Mouse (Mus musculus) CD4-positive, CD25-positive, alpha-beta regulatory T cell, adult 4 months (primary cell): ENCODE measurements around the gene Slc6a2. TPM values are rescaled to one million over a fixed set of nuclear protein-coding genes. Genes with fewer than 3 reads are reported as not detected.

ENCODE experiments used
- ATAC-seq: one replicate; pipeline ENCODE4 v1.8.0; 2017
- polyA plus RNA-seq, 2 experiments: library from polyadenylated mRNA; unstranded; fragments of 100-300 nt; shearing (Covaris generic); gene quantifications; one replicate each; pipeline ENCODE4 v1.2.1; 2017

Gene Slc6a2
- polyA plus RNA-seq, result not detected

- ATAC-seq, result no peak
Observed at GRCm38 (mm10) chr8:92959779-92960178, at the start of gene Slc6a2. TSS of gene Slc6a2 (plus strand) at chr8:92960079.

- ATAC-seq, result no peak
Observed at GRCm38 (mm10) chr8:92911477-92911876, 48.4 kb upstream of the Slc6a2 start.

GRCm38 (mm10) chr8:92913396-92913795 lies 46.5 kb upstream of the Slc6a2 start:
- no peak for ATAC-seq

GRCm38 (mm10) chr8:92916082-92916481 lies 43.8 kb upstream of the Slc6a2 start:
- no peak for ATAC-seq

- ATAC-seq, result no peak
Observed at GRCm38 (mm10) chr8:92921768-92922167, 38.1 kb upstream of the Slc6a2 start.

- no peak for ATAC-seq
Observed at GRCm38 (mm10) chr8:92928986-92929385, 30.9 kb upstream of the Slc6a2 start.

GRCm38 (mm10) chr8:92938056-92938455 lies 21.8 kb upstream of the Slc6a2 start:
- ATAC-seq, result no peak

- no peak for ATAC-seq
Observed at GRCm38 (mm10) chr8:92949071-92949470, 10.8 kb upstream of the Slc6a2 start.

GRCm38 (mm10) chr8:92950639-92951371 lies 9.1 kb upstream of the Slc6a2 start:
- ATAC-seq, result no peak

- no peak for ATAC-seq
Observed at GRCm38 (mm10) chr8:92954044-92954443, 5.8 kb upstream of the Slc6a2 start.

GRCm38 (mm10) chr8:92960451-92960911 lies 602 bp downstream of the Slc6a2 start:
- ATAC-seq, result no peak

GRCm38 (mm10) chr8:92961088-92961487 lies 1.2 kb downstream of the Slc6a2 start:
- no peak for ATAC-seq

- no peak for ATAC-seq
Observed at GRCm38 (mm10) chr8:92964556-92964955, 4.7 kb downstream of the Slc6a2 start.

- ATAC-seq, result no peak
Observed at GRCm38 (mm10) chr8:92972949-92973348, 13.1 kb downstream of the Slc6a2 start.

GRCm38 (mm10) chr8:92976656-92977055 lies 16.8 kb downstream of the Slc6a2 start:
- ATAC-seq, result no peak

- ATAC-seq, result no peak
Observed at GRCm38 (mm10) chr8:92982491-92982890, 22.6 kb downstream of the Slc6a2 start.

GRCm38 (mm10) chr8:92984376-92984775 lies 24.5 kb downstream of the Slc6a2 start:
- no peak for ATAC-seq

- no peak for ATAC-seq
Observed at GRCm38 (mm10) chr8:92996840-92997239, 37.0 kb downstream of the Slc6a2 start.

GRCm38 (mm10) chr8:92998600-92998999 lies 38.7 kb downstream of the Slc6a2 start:
- no peak for ATAC-seq

GRCm38 (mm10) chr8:93010286-93010685 lies 50.4 kb downstream of the Slc6a2 start:
- no peak for ATAC-seq

- ATAC-seq, result no peak
Observed at GRCm38 (mm10) chr8:93011439-93011838, 51.6 kb downstream of the Slc6a2 start.

- no peak for ATAC-seq
Observed at GRCm38 (mm10) chr8:93012226-93012625, 52.3 kb downstream of the Slc6a2 start.

- ATAC-seq, result no peak
Observed at GRCm38 (mm10) chr8:93014300-93014699, 54.4 kb downstream of the Slc6a2 start.

- no peak for ATAC-seq
Observed at GRCm38 (mm10) chr8:93021738-93022137, 61.9 kb downstream of the Slc6a2 start.

- ATAC-seq, result no peak
Observed at GRCm38 (mm10) chr8:93030664-93031063, 70.8 kb downstream of the Slc6a2 start.
